Mouse (Mus musculus) C2C12 (cell line): ENCODE measurements around the gene Tspan8. TPM values are rescaled to one million over a fixed set of nuclear protein-coding genes. Genes with fewer than 3 reads are reported as not detected.

Experiments
- H3K27me3 ChIP-seq: one replicate; pipeline ENCODE4 v1.6.1; 2011; ENCODE audit not compliant: control insufficient read depth, insufficient read depth, insufficient read length
- H3K36me3 ChIP-seq: one replicate; pipeline ENCODE4 v1.6.1; 2011; ENCODE audit not compliant: control insufficient read depth, insufficient read depth
- H3K4me3 ChIP-seq: one replicate; pipeline ENCODE4 v1.5.1; 2011; ENCODE audit warnings: mild to moderate bottlenecking, control low read depth; ENCODE audit not compliant: poor library complexity, insufficient read depth, severe bottlenecking
- H3K79me2 ChIP-seq: one replicate; pipeline ENCODE4 v1.6.1; 2011; ENCODE audit not compliant: control insufficient read depth, insufficient read depth
- H3K79me3 ChIP-seq: one replicate; pipeline ENCODE4 v1.6.1; 2011; ENCODE audit warnings: low read depth, control low read depth
- H3ac ChIP-seq: one replicate; pipeline ENCODE3; 2011; ENCODE audit warnings: low read depth; ENCODE audit not compliant: control insufficient read depth, insufficient read length
- CEBPB ChIP-seq: IDR thresholded peaks from one replicate; pipeline ENCODE4 v1.6.1; 2011; ENCODE audit warnings: low read depth, mild to moderate bottlenecking, control low read depth, moderate library complexity
- CTCF ChIP-seq: IDR thresholded peaks from one replicate; pipeline ENCODE4 v1.5.1; 2011; ENCODE audit not compliant: control insufficient read depth, insufficient read depth, insufficient read length
- FOSL1 ChIP-seq: IDR thresholded peaks from one replicate; pipeline ENCODE4 v1.8.0; 2011; ENCODE audit warnings: mild to moderate bottlenecking, low read length; ENCODE audit not compliant: poor library complexity, insufficient read depth, severe bottlenecking
- MAX ChIP-seq: IDR thresholded peaks from one replicate; pipeline ENCODE4 v1.6.1; 2011; ENCODE audit warnings: mild to moderate bottlenecking, control low read depth
- MYOD1 ChIP-seq: IDR thresholded peaks from one replicate; pipeline ENCODE4 v1.6.1; 2011; ENCODE audit warnings: low read depth; ENCODE audit not compliant: control insufficient read depth, insufficient read length
- MYOG ChIP-seq: IDR thresholded peaks from one replicate; pipeline ENCODE4 v1.6.1; 2011; ENCODE audit not compliant: control insufficient read depth, insufficient read length; ENCODE audit errors: extremely low read depth
- USF1 ChIP-seq: IDR thresholded peaks from one replicate; pipeline ENCODE4 v1.6.1; 2011; ENCODE audit warnings: low read depth, mild to moderate bottlenecking, control low read depth, moderate library complexity
- polyA plus RNA-seq: library from polyadenylated mRNA; unstranded; fragments of >200 nt; fragmentation: generic; extraction: Trizol; gene quantifications from one replicate; pipeline ENCODE4 v1.2.1, GENCODE M21; 2012; ENCODE audit warnings: missing spikeins

Gene Tspan8
- polyA plus RNA-seq, 1 experiment, result 0.47 TPM

GRCm38 (mm10) chr10:115894045-115894444, 77.4 kb downstream of the Tspan8 start:
- H3K79me3 ChIP-seq, result no peaks in the 10 kb centered on the region
- H3K27me3 ChIP-seq, result no peaks in the 10 kb centered on the region
- no peak overlapping the region for H3ac ChIP-seq
- TF ChIP-seq FOSL1 (no peak), MAX (no peak), CEBPB (no peak), MYOD1 (no peak), USF1 (no peak), CTCF (no peak), MYOG (no peak)
- H3K4me3 ChIP-seq, result no peak overlapping the region
- no peaks in the 10 kb centered on the region for H3K36me3 ChIP-seq
- no peaks in the 10 kb centered on the region for H3K79me2 ChIP-seq

DNA sequence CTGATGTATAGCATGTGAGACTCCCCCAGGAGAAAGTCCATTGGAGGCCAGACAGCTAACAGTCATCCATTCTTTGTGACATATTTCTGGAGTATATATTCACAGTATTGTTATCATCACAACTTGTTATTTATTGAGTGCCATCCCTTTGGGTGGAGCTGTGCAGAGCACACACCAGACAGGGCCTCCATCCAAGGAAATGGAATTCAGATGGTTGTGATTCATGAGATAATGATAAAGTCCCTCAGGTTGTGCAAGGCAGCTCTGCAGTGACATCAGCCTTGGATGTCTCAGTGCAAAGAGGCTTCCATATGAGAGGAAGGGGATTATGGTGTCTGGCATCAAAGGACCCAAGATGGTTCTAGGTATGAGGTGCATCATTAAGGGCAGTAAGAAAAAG, 80.1 kb downstream of the Tspan8 start:
- no peaks in the 10 kb centered on the region for H3K79me2 ChIP-seq
- no peak overlapping the region for H3K4me3 ChIP-seq
- no peaks in the 10 kb centered on the region for H3K79me3 ChIP-seq
- no peaks in the 10 kb centered on the region for H3K27me3 ChIP-seq
- H3ac ChIP-seq, result no peak overlapping the region
- H3K36me3 ChIP-seq, result no peaks in the 10 kb centered on the region
- TF ChIP-seq CTCF (no peak), MYOG (no peak), FOSL1 (no peak), MYOD1 (no peak), CEBPB (peak; percentile 85), MAX (no peak), USF1 (no peak)

DNA sequence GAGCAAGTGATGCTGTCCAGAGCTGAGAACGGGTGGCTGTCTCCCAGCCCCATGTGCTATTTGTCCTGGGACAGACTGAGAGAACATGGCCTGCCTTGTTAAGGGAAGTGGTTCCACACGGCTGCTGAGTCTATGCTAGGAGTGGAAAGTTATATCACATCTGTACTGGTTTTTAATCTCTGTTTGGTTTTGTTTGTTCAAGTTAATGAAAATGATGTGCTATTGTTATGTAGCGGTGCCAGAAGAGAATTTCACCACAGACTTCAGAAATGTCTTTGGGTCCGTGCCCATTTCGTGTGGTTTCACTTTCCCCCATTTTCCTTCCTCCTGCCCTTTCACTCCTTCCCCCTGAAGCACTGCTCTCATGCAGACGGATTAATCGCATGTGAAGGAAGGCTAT, 80.6 kb downstream of the Tspan8 start:
- H3K79me2 ChIP-seq, result no peaks in the 10 kb centered on the region
- no peak overlapping the region for H3ac ChIP-seq
- H3K36me3 ChIP-seq, result no peaks in the 10 kb centered on the region
- H3K27me3 ChIP-seq, result no peaks in the 10 kb centered on the region
- no peak for TF ChIP-seq CEBPB
- peak; percentile 41 for TF ChIP-seq MAX
- TF ChIP-seq FOSL1, result no peak
- TF ChIP-seq MYOG, result no peak
- H3K79me3 ChIP-seq, result no peaks in the 10 kb centered on the region
- no peak overlapping the region for H3K4me3 ChIP-seq

Other genes starting within 250 kb of the Tspan8 start
- not detected for gene A930009A15Rik, start 246.8 kb upstream of the Tspan8 start, polyA plus RNA-seq
- gene Lgr5, start 229.1 kb upstream of the Tspan8 start, polyA plus RNA-seq, result 0.04 TPM
- 0.04 TPM for gene Ptprr, start 201.4 kb downstream of the Tspan8 start, polyA plus RNA-seq